Mouse (Mus musculus) c-Kit-positive CD71-negative TER-119-negative erythroid progenitor cells, embryonic 14.5 days (primary cell): ENCODE data around the gene Lad1.

ENCODE experiments used
- DNase-seq: peaks from one replicate; pipeline ENCODE4 v3.0.0-alpha.2; 2013; ENCODE audit warnings: low read depth

The Lad1 gene

DNA sequence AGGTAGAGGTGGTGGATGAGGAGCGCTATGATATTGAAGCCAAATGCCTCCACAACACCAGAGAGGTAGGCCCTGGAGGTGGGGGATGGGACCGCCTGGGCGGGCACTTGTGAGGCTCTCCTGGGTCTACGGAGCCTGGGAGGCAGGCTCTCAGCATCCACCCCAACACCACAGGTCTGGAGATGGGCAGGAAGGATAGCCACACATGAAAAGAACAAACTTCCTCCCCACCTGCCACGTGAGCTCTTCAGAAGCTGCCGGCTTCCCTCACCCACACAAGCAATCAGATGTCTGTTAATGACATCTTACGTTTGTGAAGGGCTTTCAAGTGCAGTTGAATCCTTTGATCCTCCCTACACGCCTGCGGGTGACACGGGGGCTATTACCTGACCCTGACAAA lies 10.9 kb upstream of the Lad1 start:
- no peak for DNase-seq

DNA sequence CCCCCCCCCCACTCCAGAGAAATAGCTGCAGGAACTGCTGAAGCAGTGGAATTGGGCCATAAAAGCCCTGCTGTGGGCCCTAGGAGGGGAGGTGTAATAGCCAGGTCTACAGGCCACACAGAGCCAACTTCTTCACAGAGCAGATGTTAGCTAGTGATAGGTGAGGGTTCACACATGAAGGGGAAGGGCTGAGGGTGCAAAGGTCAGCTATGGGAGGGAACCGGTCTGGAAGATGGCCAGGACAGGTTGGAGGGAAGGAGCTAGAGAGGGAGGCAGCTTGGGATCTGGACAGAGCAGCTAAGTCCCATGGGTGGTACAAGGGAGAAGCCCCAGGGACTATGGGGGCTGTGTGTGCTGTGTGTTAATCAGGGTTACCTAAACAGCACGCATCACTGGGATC lies 8.2 kb upstream of the Lad1 start:
- DNase-seq: no peak

DNA sequence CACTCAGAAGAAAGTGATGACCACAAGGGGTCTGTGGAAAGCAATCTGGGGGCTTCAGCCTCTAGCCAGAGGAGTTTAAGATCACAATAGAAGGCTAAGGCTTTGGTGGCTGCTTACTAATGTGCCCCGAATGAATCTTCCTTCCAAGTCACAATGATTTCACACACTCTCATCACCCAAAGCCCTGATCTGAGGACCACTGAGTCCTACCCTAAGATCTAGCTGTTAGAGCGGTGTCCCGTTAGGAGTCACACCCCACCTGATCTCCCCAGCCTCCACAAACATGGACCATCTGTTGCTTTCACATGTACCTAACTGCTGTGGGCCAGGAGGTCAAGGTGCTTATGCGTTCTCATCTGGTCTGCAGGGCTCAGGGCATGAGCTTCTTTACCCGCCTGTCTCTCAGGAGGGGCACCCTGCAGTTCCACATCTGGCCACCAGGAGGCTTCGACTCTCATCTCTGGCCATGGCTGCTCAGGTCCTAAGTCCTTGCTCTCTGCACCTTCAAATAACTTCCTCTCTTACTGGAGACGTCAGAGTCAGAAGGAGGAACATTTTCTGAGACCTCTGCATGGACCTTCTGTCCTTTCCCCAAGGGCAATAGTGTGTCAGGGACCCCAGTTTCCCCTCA lies 7.3 kb upstream of the Lad1 start:
- peak; percentile 72 for DNase-seq

DNA sequence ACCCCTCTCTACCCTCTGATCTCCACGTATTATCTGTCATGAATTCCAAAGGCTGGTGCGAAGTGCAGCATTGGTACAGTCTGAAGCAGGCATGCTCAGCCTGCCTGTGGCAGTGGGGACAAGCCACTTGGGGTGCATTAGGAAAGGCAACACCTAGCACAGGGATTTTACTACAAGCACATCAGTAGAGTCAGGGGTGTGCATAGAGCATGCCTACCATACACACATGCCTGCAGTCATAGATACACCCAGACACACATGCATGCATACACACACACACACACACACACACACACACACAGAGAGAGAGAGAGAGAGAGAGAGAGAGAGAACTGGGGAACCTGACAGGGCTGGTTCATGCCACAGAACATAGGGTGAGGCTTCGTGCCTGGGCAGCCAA lies 6.2 kb upstream of the Lad1 start:
- DNase-seq: no peak

DNA sequence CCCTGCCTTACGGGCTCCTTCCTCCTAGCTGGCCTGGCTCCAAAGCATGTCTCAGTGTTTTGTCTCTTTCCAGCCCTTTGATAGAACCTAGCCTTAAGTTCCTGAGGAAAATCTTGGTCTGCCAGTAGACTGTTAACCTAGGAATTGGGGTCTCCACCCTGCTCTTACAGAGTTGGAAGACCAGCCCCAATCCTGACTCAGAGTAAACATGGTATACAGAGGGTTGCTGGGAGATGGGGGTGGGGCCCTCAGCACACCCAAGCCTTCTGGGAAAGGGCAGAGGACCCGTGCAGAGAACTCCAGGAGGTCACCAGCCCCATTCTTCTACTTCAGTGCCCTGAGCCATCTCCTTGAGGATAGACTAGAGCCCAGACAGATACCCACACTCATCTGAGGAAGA lies 5.8 kb upstream of the Lad1 start:
- DNase-seq: no peak

DNA sequence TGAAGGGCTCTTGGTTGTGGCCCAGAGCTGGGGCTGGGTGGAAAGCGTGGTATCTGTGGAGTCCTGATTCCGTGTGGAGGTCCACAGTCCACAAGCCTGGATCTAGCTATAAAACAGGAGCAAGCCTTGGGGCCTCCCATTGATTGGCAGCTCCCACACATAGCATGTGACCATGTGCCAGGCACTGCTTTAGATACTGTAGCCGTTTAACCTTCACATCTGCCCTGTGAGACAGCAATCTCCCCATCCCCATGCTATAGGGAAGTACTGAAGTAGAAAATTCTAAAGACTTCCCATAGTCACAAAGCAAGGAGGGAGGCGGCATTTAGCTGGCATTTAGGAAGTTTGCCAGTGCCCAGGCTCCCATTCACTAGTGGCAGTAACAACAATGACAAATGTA lies 5.3 kb upstream of the Lad1 start:
- no peak for DNase-seq

DNA sequence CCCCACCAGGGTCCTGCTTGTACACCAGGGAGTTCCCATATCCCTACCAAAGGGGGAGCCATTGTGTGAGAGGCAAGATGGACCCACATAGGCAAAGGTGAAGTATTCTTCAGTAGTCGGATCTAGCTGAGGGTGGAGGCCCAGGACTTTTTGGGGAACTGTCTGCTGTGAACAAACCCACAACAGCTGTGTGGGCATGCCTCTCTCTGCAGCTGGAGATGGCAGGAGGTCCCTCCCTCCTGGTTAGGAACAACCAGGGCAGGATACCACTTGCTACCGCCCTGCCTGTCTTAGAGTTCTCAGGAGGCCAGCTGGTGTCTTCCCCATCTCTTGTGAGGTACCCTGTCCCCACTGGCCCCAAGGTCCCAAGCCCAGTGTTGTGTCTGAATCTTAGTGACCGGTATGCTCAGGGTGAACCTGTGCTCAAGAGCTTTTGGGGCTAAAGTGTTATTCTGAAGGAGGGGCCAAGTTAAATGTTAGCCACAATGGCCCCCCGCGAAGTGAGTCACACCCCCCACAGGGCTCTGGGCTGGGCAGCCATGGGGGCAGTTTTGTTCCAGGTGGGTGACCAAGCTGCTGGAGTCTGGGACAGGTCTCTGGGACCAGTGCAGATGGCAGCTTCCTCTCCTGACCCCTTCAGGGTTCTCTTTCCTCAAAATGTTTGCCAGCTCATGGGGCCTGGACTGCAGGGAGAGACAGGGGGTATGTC lies 4.6 kb upstream of the Lad1 start:
- no peak for DNase-seq

DNA sequence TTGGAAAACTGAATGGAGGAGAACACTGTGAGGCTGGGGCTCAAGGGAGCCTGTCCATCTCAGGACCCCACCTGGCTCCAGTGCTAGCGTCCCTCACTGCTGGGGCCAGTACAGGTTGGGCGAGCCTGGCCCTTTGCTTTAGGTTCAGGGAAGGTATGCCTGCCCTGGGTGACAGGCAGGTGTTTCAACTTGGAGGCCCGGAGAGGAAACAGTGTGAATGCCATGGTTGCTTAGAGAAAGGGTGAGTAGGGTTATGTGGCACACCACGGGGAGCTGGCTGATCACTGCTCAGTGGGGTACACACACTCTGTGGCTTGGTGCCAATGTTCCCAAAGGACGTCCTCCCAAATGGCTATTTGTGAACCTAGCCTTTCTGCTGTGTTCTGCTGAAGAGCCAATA lies 3.9 kb upstream of the Lad1 start:
- DNase-seq: no peak

DNA sequence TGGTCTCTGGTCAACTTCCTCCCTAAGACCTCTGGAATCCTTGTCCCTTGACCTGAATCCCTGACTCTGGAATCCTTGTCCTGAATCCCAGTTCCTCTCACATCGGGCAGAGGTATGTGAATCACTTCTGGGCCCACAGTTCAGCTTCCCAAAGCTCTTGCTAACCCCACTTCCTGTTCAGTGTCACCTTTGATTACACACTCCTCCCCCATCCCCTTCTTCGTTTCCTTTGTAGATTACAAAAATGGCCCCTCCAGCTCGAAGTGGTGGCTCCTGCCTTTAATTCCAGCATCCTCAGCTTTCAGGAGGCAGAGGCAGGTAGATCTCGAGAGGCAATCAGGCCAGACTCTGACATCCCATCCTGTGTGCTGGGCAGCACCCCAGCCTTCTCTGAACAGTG lies 803 bp upstream of the Lad1 start:
- DNase-seq: no peak

DNA sequence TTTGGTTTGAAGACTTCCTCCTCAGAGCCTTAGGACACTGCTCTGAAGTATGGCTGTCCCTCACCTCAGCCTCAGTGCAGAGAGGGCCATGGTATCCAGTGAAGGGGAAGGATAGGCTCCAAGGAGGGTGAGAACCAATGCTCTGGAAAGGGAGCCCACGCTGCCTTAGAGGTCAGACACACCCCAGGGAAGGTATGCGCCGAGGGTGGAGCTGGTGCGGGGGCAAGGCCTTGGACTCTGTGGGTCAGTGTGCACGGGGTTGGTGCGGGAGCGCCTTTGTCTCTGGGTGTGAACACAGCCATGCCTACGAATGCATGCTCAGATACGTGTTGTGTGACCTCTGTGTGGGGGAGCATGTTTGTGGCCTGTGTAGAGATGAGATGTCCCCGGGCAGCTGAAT lies 1.7 kb downstream of the Lad1 start:
- no peak for DNase-seq

DNA sequence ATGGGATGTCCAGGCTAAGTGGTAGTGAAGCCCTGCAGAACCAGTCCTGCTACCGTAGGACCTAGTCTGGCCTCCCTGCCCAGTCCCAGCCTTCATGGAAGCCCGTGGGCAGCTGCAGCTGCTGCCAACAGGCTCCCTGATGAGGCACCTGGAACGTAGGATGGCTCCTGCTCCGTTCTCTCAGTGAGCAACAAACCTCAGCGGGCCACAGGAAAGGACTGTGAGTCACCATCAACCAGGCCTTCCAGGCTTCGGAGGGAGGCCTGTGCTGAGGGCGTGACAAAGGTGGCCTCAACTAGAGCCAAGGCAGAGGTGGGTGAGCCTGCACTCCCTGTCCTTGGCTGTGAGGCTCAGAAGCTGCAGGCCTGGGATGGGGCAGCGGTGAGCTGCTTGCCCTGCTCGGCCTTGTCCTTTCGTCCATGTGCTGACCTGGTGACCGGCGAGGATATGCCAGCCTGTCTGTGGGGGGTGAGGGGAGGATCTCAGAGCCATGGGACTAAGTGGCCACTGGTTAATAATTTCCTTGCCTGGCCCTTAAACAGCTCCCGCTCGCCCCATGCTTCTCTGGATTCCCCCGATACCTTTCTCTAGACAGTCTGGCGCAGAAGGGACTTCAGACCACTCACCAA lies 2.5 kb downstream of the Lad1 start:
- no peak for DNase-seq

DNA sequence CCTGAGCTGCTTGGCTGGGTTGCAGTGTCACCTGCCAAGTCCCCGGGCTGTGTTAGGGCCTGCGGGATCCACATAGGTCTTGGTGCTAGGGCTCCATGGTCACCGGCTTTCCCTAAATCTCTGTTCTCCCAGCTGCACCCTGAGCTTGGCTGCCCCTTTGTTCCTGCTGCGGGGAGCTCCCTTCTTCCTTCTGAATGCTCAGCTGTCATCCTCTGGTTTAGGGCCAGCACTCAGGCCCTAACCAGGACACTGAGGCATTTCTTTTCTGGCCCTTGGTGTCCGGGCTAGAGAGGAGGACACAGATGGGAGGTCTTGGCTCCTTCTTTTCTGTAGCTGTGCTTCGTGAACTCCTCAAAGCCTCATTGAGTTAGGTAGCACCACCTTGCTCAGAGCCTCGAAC lies 3.4 kb downstream of the Lad1 start:
- DNase-seq: no peak

DNA sequence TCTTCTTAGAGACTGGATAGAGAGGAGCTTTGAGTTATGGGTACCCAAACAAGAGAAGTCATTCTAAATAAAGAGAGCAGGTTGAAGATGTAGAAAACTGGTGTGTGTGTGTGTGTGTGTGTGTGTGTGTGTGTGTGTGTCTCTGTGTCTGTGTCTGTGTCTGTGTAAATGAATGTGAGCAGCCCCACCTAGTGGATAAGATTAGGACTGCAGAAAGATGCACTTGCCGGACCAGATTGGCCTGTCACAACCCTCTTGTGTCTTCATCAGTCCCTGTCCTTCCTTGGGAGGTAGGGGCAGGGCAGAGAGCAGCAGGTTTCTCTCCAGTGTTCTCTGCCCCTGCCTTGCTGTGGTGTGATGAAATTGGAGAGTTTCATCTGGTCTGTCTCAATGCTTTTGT lies 10.5 kb downstream of the Lad1 start:
- DNase-seq: peak; percentile 52

DNA sequence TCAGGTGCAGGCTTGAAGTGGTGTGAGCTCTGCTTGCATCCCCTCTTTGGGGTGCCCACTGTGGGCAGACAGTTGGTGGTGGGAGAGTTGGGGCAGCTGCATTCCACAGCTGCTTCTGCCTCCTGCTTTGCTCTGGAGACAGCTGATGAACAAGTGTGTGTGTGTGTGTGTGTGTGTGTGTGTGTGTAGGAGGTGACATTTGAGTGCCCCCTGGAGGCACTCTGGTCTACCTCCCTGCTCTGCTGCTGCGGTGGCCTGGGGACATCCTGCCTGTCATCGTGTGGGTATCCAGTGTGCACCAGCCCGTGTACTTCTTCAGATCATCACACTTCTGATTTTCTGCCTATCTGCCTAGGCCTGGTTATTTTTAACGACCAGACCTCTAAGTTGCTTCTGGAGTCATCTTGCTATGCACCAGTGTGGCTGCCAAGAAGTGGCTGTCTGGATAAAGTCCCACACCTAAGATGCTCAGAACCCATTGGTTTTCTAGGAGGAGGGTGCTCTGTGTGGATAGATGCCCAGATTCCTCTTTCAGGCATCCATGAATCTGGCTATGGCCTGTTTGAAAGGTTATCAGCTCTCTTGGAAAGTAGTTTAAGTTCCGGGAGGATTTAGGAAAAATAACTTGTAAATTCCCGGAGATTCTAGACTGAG lies 15.9 kb downstream of the Lad1 start:
- DNase-seq: no peak

DNA sequence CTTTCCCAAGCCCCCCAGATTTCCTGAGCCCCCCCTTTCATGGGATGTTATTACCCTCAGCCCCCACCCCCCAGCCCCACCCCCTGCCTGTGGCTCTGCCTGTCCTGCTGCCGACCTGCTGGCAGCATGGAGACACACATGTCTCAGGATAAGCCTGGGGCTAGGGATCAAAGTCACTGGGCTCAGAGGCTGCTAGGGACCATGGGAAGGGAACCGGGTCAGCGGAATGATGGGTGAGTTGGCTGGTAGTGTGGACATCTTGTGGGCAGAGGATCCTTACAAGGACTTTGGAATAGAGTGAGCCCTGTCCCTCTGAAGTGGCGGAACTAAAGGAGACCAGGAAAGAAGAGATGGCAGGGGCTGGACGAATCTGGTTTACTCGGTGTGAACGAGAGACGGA lies 16.6 kb downstream of the Lad1 start:
- DNase-seq: no peak

DNA sequence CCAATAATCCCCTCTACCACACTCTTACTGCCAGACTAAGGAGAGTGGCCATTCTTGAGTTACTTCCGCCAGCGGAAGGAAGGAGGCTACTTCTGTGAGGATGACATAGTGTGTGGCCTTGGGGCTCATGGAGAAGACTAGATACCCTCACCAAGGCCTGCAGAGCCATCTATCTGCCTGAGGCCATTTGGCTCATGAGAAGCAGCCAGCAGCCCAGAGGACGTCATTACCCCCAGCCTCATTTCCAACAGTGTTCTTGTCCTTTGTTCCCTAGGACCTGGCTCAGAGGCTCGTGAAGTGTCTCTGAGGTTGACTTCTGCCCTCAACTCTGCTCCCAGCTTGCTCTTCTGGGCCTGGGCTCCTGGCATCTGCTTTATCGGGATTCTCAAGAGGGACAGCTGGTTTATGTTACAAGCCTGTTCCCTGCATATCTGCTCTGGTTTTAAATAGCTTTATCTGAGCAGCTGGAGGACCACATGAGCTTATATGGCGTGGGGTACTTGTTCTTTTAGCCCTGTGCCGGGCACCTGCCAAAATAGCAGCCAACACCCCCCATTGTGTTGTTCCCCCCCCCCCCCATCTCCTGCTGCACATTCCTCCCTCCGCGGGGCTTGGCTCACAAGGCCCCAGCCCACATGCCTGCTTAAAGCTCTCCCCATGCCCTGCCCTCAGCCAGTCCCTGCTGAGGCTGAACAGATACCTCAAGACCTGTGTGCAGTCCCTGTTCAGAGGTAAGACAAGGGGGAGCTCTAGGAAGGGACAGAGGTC lies 17.5 kb downstream of the Lad1 start, which contains the start of gene Tnnt2:
TSS of gene Tnnt2 (plus strand) at position 639 of the 768 bp plus-strand sequence.
- no peak for DNase-seq

DNA sequence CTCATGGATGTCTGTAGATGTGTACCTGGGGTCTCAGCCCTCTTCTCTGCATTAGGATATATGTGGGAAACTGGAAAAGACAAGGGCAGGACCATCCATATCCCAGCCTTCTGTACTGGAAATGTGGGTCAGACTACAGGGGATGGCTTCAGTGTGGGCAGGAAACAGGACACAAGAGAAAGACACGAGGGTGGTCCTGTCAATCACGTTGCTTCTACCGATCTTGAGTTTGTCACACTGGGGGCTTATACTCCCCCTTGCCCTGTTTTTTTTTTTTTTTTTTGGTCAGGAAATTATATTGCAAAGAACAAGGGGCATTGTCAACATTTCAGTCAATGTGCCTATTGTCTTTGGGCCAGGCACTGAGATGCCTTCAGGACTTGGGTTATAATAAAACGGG lies 20.2 kb downstream of the Lad1 start:
- DNase-seq: no peak

DNA sequence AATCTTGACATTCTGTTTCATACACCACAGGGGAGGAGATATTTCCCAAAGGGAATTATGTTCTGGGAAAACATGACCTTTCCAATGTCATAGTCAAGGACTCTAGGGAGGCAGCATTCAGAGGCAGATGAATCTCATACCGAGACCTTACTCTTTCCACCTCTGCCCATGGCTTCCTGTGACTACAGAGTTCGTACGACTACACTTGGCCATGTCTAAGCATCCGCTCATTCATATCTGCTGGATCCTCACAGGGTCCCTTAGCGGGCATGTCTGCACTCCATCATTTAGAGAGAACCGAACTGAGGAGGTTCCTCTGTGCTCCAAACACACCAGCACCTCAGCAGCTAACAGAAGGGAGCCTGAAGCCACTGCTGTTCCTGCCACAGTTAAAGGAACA lies 20.7 kb downstream of the Lad1 start:
- no peak for DNase-seq

DNA sequence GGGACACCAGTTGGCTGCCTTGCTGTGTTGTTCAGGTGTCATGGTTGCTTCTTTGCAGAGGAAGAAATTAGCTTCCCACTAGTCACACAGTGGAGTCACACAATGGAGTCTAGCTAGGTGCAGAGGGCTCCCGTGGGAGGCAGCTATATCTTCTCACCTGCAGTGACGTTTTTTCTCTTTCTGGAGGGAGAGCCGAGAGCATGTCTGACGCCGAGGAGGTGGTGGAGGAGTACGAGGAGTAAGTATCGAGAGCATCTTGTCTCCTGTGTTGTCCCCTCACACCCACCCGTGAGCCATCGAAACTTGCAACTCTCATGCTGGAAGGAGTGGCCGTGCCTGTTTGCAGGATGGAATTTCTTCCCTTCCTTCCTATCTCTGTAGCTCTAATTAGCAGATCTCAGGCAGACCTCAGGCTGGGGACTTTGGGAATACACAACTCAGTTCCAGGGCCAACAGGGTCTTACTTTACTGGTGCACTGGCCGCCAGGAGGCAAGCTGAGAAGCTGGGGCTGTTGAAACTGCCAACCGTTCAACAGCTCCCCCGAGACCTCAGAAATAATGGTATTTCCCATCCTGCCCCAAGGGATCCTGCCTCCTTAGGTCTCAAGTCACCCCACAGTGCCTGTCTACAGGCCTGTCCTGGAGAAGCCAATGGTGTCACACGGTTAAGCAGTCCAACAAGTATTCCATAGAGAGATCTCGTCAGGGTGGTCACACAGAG lies 22.4 kb downstream of the Lad1 start:
- no peak for DNase-seq

DNA sequence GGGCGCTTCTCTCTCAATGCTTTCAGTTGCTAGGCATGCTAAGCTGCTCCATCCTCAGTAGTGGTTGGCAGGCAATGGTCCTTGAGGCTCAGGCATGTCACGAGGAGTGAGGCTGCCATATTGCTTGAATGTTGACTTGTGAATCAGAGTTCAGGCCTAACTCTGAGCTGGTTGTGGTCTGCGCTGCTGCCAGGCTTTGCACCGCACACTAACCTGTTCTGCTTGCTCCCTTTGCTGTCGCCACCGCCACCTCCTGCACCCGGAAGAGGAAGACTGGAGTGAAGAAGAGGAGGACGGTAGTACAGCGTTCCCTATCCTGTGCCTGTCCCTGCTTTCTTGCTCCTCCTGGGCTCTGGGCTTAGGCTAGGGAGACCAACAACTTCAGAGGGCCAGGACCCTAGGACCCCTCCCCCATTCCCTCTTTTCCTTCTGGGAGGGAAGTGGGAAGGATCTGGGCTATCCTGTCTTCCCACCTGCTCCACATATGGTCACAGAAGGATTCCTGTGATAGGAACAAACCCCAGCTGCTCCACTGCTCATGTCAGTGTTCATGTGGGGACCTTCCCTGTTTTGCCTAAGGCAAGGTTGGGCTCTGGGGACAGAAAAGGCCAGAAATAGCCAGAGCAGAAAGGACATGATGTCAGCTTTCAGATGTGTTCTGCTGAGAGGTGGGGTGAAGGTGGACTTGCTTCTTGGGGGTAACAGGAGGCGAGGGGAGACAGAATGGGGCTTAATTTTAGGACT lies 25.3 kb downstream of the Lad1 start:
- no peak for DNase-seq

DNA sequence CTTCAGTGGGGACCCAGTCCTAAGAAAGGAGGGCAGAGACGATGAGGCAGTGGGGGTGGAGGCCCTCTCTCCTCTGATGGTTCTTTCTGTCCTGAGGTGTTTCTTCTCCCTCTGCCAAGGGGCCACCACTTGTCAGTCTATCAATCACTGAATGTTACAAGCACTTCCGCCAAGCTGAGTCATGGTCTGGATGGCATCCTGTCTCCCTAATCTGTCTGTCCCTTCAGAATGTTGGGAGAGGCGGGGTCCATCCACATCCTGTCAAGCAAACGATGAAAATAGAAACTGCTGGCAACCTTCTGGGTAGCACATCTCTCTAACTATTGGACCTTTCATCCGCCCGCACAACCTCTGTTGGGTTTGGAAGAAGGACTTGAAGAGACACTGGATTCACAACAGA lies 26.1 kb downstream of the Lad1 start:
- DNase-seq: no peak
